Mouse (Mus musculus): ENCODE measurements at regions not wholly inside any gene's neighbourhood (a gene's known extent, or its start where the extent isn't known, plus 50 kb on each side); places are given as distances from the start of the nearest gene placed in this dataset.
A peak's percentile ranks its signal among the peaks of the same experiment; 100 is the strongest.

GRCm38 (mm10) chr4:11903861-11904260, 77.2 kb downstream of the Gm10604 start:
- no peak for DNase-seq (ENCODE audit: extremely low spot score in 1 of 2, low spot score in 2 of 2)
- intact Hi-C loops (cut with DNase I): no loop called here

GRCm38 (mm10) chr4:11903401-11903800, 77.7 kb downstream of the Gm10604 start:
- intact Hi-C loops (cut with DNase I): no loop called here
- no peak for DNase-seq (ENCODE audit: extremely low spot score in 1 of 2, low spot score in 2 of 2)

DNA sequence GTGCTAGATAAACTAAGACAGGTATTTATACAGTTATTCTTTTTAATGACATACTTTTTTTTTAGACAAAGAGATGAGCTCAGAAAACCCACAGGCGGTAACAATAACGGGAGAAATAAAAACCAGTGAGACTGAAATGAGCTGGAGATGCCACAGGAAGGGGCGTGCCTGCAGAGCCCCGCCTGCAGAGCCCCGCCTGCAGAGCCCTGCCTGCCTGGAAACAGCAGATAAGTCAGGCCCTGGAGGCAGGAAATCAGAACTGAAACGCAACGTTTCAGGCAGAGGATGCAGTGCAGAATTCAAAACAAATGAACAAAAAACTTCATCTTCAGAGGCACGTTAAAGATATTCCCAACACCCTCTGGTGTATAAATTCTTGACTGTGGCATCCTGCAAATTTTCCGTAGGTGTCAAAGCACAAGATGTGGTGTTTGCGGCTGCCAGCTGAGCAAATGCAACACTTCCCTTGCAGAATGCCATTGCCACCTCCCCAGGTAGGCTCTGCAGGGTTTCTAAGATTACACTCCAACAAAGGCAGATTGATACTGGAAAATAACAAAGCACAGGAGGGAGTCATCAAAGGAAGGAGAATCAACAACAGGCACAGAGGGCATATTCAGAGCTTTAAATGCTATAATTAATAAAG, 81.0 kb downstream of the Gm10604 start:
- DNase-seq (ENCODE audit: extremely low spot score in 1 of 2, low spot score in 2 of 2): no peak
- intact Hi-C loops (cut with DNase I): no loop called here

DNA sequence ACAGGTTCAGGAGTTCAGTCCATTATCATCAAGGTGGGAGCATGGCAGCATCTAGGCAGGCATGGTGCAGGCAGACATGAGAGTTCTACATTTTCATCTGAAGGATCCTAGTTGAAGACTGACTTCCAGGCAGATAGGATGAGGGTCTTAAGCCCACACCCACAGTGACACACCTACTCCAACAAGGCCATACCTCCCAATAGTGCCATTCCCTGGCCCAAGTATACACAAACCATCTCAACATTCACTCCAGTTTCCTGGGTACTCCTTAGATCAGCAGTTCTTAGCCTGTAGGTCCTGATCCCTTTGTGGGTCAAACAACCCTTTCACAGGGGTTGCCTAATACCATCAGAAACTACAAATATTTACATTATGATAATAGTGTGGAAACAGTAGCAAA, 83.8 kb downstream of the Gm10604 start:
- DNase-seq (ENCODE audit: extremely low spot score in 1 of 2, low spot score in 2 of 2): no peak
- intact Hi-C loops (cut with DNase I): no loop called here

DNA sequence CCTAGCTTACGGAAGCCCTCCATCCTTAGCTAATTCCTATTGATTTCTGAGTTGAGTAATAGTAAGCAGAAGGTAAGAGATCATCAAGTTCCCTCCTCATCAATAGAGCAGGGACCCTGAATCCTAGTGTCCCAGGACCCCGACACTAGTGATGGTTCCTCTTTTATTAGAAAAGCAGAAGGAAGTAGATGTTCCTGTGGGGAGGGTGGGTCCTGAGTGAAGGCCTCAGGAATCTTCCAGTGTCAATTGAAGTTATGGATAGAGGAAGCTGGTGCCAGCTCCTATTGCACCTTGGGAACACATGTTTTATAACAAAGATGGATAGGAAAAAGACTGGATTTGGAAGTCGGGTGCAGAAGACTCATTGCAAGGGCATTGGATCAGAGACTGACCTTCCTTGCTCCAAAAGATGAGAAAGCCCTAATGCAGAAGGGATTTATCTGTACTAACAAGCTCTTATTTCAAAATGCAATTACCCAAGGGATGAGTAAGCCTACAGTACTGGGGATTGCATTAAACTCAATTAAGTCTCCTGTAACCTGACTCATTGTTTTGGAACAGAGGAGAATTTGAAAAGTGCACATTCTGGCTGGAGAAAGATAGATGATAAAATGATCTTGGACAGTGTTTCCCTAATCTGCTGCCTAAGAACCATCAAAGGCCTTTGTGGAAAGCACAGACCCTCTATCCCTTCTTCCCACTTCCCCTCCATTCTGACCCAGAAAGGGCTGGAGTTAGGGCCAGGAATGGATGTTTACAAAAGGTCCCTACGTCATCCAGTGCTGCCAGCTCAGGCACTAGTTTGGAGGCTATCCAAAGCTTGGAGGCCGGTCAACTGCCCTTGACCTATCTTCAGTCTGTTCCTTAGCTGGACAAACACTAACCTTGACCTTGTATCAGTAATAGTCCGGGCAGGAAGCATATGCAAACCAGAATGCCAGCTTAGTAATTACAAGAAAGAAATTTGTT, 84.9 kb downstream of the Gm10604 start:
- DNase-seq (ENCODE audit: extremely low spot score in 1 of 2, low spot score in 2 of 2): no peak
- intact Hi-C loops (cut with DNase I): no loop called here

DNA sequence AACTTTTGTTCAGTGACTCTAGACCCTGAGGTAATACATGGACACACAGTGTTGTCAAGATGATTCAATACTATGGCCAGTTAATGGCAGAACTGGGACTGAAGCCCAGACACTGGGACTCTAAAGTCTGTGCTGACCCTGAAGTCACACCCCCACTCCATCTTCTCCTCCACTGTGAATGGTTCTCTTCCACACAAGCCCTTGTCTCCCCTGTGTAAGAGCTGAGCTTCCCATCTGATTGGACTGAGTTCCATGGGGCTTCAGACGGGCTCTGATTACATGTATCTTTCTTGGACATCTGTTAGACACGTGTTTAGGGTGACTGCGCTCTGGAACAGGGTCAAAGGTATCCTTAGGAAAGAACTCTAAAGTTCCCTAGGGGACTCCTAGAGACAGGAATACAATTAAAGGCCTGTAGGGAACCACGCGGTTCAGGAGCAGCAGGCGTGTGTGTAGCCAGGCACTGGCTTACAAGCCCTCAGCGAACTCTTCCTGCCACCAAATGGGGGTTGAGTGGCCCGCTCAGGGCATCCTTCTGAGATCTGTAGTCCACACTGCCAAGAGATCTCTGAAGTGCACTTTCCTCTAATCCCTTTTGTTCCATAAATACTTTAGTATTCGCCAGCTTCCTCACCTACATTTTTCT, 87.4 kb downstream of the Gm10604 start:
- intact Hi-C loops (cut with DNase I): no loop called here
- DNase-seq (ENCODE audit: extremely low spot score in 1 of 2, low spot score in 2 of 2): no peak

DNA sequence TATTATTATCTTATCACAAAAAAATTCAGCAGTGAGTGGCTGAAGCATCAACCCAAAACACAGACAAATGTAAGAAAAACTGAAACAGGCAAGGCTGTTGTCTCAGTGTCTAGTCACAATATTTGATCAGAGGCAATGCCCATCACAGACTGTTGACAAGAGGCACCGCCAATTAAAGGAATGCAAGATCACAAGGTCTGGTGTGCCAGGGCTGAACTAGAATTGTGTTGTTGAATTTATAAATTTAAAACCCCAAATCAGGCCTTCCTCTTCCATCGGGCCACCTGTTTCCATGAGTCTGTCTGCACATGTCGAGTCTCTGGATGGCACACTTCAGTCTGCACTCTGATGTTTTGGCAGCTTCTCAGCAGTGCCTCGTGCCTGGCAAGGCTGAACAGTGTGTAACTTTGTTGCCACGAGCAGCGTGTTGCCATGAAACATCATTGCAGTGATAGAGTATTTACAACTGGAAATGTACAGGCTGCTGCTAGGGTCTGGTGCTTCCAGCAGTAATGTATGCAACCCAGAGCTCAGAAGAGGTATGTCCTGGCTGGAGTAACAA, 91.9 kb downstream of the Gm10604 start:
- intact Hi-C loops (cut with DNase I): no loop called here
- DNase-seq (ENCODE audit: extremely low spot score in 1 of 2, low spot score in 2 of 2): peak in 1 of 2 experiments; percentile 33

- DNase-seq (ENCODE audit: extremely low spot score in 1 of 2, low spot score in 2 of 2): no peak
- intact Hi-C loops (cut with DNase I): no loop called here
Measured at GRCm38 (mm10) chr4:11887377-11887776, 93.7 kb downstream of the Gm10604 start.

DNA sequence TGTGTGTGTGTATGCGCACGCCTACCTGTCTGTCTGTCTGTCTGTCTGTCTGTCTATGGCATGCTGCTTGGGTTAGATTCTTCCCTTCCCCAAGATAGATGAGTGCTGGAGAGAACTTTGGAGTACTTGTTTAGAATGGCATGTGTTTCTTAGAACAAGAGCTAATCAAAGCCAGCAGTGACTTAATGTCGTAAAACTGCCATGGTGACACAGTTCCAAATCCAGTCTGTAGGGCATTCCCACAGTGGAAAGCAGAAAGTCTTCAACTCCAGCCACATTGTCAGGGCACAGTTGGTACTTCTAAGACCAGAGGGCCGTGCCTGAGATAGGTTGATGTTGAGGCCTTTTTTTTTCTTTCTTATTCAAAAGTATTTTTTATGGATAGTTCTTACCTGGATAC, 95.6 kb downstream of the Gm10604 start:
- DNase-seq (ENCODE audit: extremely low spot score in 1 of 2, low spot score in 2 of 2): no peak
- intact Hi-C loops (cut with DNase I): no loop called here

- intact Hi-C loops (cut with DNase I): no loop called here
- no peak for DNase-seq (ENCODE audit: extremely low spot score in 1 of 2, low spot score in 2 of 2)
Measured at GRCm38 (mm10) chr4:11884818-11885217, 96.2 kb downstream of the Gm10604 start.

DNA sequence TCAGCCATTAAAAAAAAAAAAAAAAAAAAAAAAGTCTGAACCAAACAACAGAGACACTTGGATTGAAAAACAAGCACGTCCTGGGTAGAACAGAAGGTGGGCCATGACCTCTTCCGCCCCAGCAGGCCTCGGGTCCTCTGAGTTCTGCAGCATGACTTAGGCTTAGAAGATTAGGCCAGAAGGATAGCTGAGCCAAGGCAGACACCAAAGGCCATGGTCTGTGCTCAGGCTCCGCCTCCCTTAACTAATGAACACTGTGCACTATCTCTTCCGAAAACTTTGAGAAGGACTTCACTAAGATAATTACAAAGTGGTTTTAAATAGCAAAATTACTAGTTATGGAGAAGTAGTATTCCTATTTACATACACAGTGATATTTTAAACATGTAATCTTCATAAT, 97.8 kb downstream of the Gm10604 start:
- intact Hi-C loops (cut with DNase I): no loop called here
- DNase-seq (ENCODE audit: extremely low spot score in 1 of 2, low spot score in 2 of 2): no peak

DNA sequence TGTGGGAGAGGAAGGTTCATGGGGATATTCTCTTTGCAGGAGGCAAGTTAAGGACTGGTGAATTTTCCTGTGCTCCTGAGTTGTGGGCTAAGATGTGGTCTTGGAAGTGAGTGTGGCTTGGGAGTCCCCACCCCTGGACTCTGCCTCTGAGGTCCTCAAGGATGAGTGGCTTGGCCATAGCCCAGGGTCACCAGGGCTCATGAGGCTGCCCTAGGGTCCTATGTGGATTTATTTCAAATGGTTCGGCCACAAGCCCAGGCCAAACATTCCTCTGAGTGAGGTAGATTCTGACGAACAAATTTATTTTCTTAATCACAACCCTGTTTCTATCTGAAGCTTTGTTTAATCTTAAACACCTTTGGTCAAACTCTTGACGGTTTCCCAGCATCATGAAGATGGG, 98.4 kb downstream of the Gm10604 start:
- no peak for DNase-seq (ENCODE audit: extremely low spot score in 1 of 2, low spot score in 2 of 2)
- intact Hi-C loops (cut with DNase I): no loop called here

- no peak for DNase-seq (ENCODE audit: extremely low spot score in 1 of 2, low spot score in 2 of 2)
- intact Hi-C loops (cut with DNase I): no loop called here
Measured at GRCm38 (mm10) chr4:11878638-11879037, 102.4 kb downstream of the Gm10604 start.

- intact Hi-C loops (cut with DNase I): no loop called here
- DNase-seq (ENCODE audit: extremely low spot score in 1 of 2, low spot score in 2 of 2): no peak
Measured at GRCm38 (mm10) chr4:11877945-11878344, 103.1 kb downstream of the Gm10604 start.

- intact Hi-C loops (cut with DNase I): no loop called here
- DNase-seq (ENCODE audit: extremely low spot score in 1 of 2, low spot score in 2 of 2): no peak
Measured at GRCm38 (mm10) chr4:11876009-11876408, 105.1 kb downstream of the Gm10604 start.

DNA sequence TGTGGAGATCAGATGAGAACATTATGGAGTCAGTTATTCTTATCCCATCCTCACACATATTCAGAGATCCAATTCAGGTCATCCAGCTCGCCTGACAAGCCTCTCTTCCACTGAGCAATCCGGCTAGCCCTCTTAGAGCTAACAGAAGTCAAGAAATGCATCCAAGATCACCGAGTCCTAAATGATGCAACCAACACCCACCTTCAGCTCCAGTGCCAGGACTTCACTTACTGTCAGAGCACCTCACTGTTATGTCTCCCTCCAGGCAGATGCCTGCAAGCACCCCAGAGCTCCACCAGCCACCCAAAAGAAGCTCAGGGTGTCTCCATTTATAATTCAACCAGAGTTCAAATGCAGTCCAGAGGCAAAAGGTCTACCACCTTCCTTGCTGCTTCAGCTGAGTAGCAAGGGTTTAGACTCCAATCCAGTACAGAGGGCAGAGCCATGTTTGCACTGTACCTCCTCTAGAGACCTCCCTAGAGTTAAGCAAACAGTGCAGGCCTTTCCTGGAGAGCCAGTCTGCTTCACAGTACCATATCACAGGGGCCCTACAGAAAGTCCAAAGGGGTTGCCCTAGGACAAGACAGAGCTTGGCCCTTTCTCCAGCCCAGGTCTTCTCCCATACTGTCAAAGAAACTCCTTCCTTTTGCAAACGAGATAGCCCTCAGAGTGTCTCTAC, 106.3 kb downstream of the Gm10604 start:
- intact Hi-C loops (cut with DNase I): no loop called here
- DNase-seq (ENCODE audit: extremely low spot score in 1 of 2, low spot score in 2 of 2): no peak

GRCm38 (mm10) chr4:11872036-11872435, 109.0 kb downstream of the Gm10604 start:
- no peak for DNase-seq (ENCODE audit: extremely low spot score in 1 of 2, low spot score in 2 of 2)
- intact Hi-C loops (cut with DNase I): no loop called here

DNA sequence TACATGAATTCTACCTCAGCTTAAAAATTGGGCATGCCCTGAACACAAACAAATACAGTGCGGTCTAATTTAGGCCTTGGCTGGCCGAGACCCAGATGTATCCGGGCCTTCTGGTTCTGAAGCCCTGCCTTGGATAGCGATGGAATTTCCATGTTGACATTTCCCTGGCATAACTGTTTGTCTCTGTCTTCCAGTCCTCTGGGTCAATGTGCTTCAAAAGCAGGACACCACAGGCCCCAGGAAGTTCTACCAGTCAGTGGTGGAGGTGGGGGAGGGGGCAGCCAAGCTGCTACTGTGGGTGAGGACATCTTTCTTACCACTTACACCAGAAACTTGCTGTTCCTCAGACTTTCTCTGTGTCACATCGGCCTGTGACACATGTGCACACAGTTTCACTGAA, 111.3 kb downstream of the Gm10604 start:
- intact Hi-C loops (cut with DNase I): no loop called here
- peak in 1 of 2 experiments; percentile 50 for DNase-seq (ENCODE audit: extremely low spot score in 1 of 2, low spot score in 2 of 2)

- DNase-seq (ENCODE audit: extremely low spot score in 1 of 2, low spot score in 2 of 2): no peak
- intact Hi-C loops (cut with DNase I): no loop called here
Measured at GRCm38 (mm10) chr4:11868565-11868964, 112.5 kb downstream of the Gm10604 start.

All from left cerebral cortex, postnatal 10 days (tissue).